Mouse (Mus musculus): Measurements from ENCODE around the gene Glis3.

The Glis3 gene

GRCm38 (mm10) chr19:28679776-28680391, at the start of gene Glis3:
Glis3 (minus strand) TSS chr19:28680077.
- DNase-seq (ENCODE audit: low read depth, low spot score) = no peak

GRCm38 (mm10) chr19:28726161-28726880, 46.4 kb upstream of the Glis3 start:
- peak; percentile 19 for DNase-seq (ENCODE audit: low read depth, low spot score)

- DNase-seq (ENCODE audit: low read depth, low spot score) = no peak
Observed at GRCm38 (mm10) chr19:28724641-28725040, 44.8 kb upstream of the Glis3 start.

GRCm38 (mm10) chr19:28722626-28723025, 42.7 kb upstream of the Glis3 start:
- DNase-seq (ENCODE audit: low read depth, low spot score) = no peak

- DNase-seq (ENCODE audit: low read depth, low spot score) = no peak
Observed at GRCm38 (mm10) chr19:28721834-28722233, 42.0 kb upstream of the Glis3 start.

- DNase-seq (ENCODE audit: low read depth, low spot score) = no peak
Observed at GRCm38 (mm10) chr19:28720016-28720415, 40.1 kb upstream of the Glis3 start.

- no peak for DNase-seq (ENCODE audit: low read depth, low spot score)
Observed at GRCm38 (mm10) chr19:28714674-28715073, 34.8 kb upstream of the Glis3 start.

GRCm38 (mm10) chr19:28697718-28698117, 17.8 kb upstream of the Glis3 start:
- DNase-seq (ENCODE audit: low read depth, low spot score) = no peak

- no peak for DNase-seq (ENCODE audit: low read depth, low spot score)
Observed at GRCm38 (mm10) chr19:28686398-28686797, 6.5 kb upstream of the Glis3 start.

- no peak for DNase-seq (ENCODE audit: low read depth, low spot score)
Observed at GRCm38 (mm10) chr19:28685484-28685883, 5.6 kb upstream of the Glis3 start.

- no peak for DNase-seq (ENCODE audit: low read depth, low spot score)
Observed at GRCm38 (mm10) chr19:28684347-28684746, 4.5 kb upstream of the Glis3 start.

- DNase-seq (ENCODE audit: low read depth, low spot score) = no peak
Observed at GRCm38 (mm10) chr19:28683346-28683745, 3.5 kb upstream of the Glis3 start.

- DNase-seq (ENCODE audit: low read depth, low spot score) = no peak
Observed at GRCm38 (mm10) chr19:28679291-28679775, 544 bp downstream of the Glis3 start.

GRCm38 (mm10) chr19:28678646-28679270, 1.1 kb downstream of the Glis3 start:
- no peak for DNase-seq (ENCODE audit: low read depth, low spot score)

- DNase-seq (ENCODE audit: low read depth, low spot score) = no peak
Observed at GRCm38 (mm10) chr19:28677728-28678438, 2.0 kb downstream of the Glis3 start.

- DNase-seq (ENCODE audit: low read depth, low spot score) = no peak
Observed at GRCm38 (mm10) chr19:28677045-28677727, 2.7 kb downstream of the Glis3 start.

GRCm38 (mm10) chr19:28663781-28664180, 16.1 kb downstream of the Glis3 start:
- no peak for DNase-seq (ENCODE audit: low read depth, low spot score)

GRCm38 (mm10) chr19:28663148-28663547, 16.7 kb downstream of the Glis3 start:
- no peak for DNase-seq (ENCODE audit: low read depth, low spot score)

- no peak for DNase-seq (ENCODE audit: low read depth, low spot score)
Observed at GRCm38 (mm10) chr19:28662474-28662873, 17.4 kb downstream of the Glis3 start.

- no peak for DNase-seq (ENCODE audit: low read depth, low spot score)
Observed at GRCm38 (mm10) chr19:28660912-28661311, 19.0 kb downstream of the Glis3 start.

- DNase-seq (ENCODE audit: low read depth, low spot score) = no peak
Observed at GRCm38 (mm10) chr19:28657686-28658195, 22.1 kb downstream of the Glis3 start.
